Mouse (Mus musculus): ENCODE data around the gene Trem2.
"Not testable (repeated sequence)": the region's sequence is repeated elsewhere in the genome, so short reads cannot be mapped to it uniquely, and the experiment has no call there.

DNA sequence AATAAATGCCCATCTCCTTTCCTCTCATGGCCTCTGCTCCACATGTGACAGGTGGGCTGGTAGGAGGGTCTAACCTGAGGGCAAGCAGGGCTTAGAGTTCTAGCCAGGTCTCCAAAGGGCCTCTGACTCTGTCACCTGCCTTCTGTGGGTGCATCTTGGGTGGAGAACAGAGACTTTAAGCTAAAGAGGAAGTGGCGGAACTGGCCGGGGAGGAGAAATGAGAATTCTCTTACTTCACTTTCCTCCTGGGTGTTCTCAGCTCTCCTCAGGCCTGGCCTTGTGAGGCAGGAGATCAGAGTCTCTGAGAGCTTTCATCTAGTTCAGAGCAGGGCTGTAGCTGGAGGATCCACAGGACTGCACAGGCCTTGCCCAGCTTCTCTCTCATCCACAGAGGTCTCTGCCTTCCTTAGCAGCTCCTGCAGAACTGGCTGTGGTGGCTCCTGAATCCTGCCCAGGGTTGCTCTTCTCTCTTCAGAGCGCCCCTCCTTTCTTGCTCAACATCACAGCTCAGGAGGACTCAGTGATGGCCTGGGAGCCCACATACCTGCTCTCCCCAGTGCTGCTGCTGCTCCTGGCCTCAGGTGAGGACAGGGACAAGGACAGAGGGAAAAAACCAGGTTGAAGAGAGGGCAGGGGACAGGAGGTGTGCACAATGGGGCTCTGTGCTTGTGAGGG, 30.2 kb upstream of the Trem2 start, which contains the start of gene B430306N03Rik:
- TF ChIP-seq CTCF, POLR2A (IDR thresholded peaks at IDR 0.05; ENCODE audit: extremely low read depth, insufficient read depth, low read length): not testable (repeated sequence)

All from cortical plate, adult 2 months (tissue).